Mouse (Mus musculus): Measurements from ENCODE around the gene Gpr176. TPM values are rescaled to one million over a fixed set of nuclear protein-coding genes. Genes with fewer than 3 reads are reported as not detected.

Gene Gpr176
- total and polyA plus RNA-seq, 3 experiments = not detected

- DNase-seq (ENCODE audit: low read depth, low spot score) = no peak
- H3K4me3 ChIP-seq (ENCODE audit: control insufficient read depth in 1 of 2, insufficient read depth in 1 of 2, low read depth in 2 of 2, low read length in 2 of 2) = no peak overlapping the region
- H3K79me2 ChIP-seq (ENCODE audit: control insufficient read depth, insufficient read depth, low read length, poor library complexity) = no peaks in the 10 kb centered on the region
- H3K27me3 ChIP-seq (ENCODE audit: control insufficient read depth in 1 of 2, insufficient read depth in 2 of 2, low read length in 2 of 2) = peaks cover 0 to 1% of the 10 kb centered on the region in 2 experiments; a peak in 1 of 4 replicates
- H3K4me1 ChIP-seq (ENCODE audit: control insufficient read depth in 1 of 2, insufficient read depth in 2 of 2, low read length in 2 of 2) = 0 out of 4 replicates have a peak, but pooled peaks cover 0 to 5% of the 10 kb centered on the region in 2 experiments
- no peak overlapping the region for H3K27ac ChIP-seq (ENCODE audit: control insufficient read depth, low read depth, low read length)
- no peaks in the 10 kb centered on the region for H3K36me3 ChIP-seq (ENCODE audit: control insufficient read depth in 1 of 2, insufficient read depth in 2 of 2, low read length in 2 of 2)
- TF ChIP-seq MAZ (IDR thresholded peaks at IDR 0.05; ENCODE audit: low read depth, low read length) (no peak), POLR2AphosphoS2 (IDR thresholded peaks at IDR 0.05; ENCODE audit: low read length) (no peak), GABPA (IDR thresholded peaks at IDR 0.05; ENCODE audit: low read depth, low read length) (no peak), USF1 (IDR thresholded peaks at IDR 0.05; ENCODE audit: low read depth, low read length) (no peak), NRF1 (IDR thresholded peaks at IDR 0.05; ENCODE audit: insufficient read depth, low read depth, low read length, poor library complexity, severe bottlenecking) (no peak), RAD21 (IDR thresholded peaks at IDR 0.05; ENCODE audit: low read depth, low read length) (no peak), MYC (IDR thresholded peaks at IDR 0.05; ENCODE audit: low read depth, low read length) (no peak), ZMIZ1 (IDR thresholded peaks at IDR 0.05; ENCODE audit: low read depth, low read length) (no peak), TBP (IDR thresholded peaks at IDR 0.05; ENCODE audit: low read depth, low read length) (no peak), HCFC1 (IDR thresholded peaks at IDR 0.05; ENCODE audit: low read depth, low read length) (no peak), USF2 (IDR thresholded peaks at IDR 0.05; ENCODE audit: borderline replicate concordance in 1 of 2, insufficient read depth in 1 of 2, low read depth in 1 of 2, low read length in 2 of 2) (no peak), MYB (IDR thresholded peaks at IDR 0.05; ENCODE audit: low read depth, low read length) (no peak), MEF2A (IDR thresholded peaks at IDR 0.05; ENCODE audit: extremely low read depth, insufficient replicate concordance, low read depth, low read length, poor library complexity, severe bottlenecking) (no peak), ZNF384 (IDR thresholded peaks at IDR 0.05; ENCODE audit: low read depth, low read length) (no peak), UBTF (IDR thresholded peaks at IDR 0.05; ENCODE audit: borderline replicate concordance, insufficient read depth, low read depth, low read length) (no peak), SIN3A (IDR thresholded peaks at IDR 0.05; ENCODE audit: low read length) (no peak)
- no peaks in the 10 kb centered on the region for H3K9me3 ChIP-seq (replicated peaks; ENCODE audit: insufficient read depth, low read length)
- H3K9ac ChIP-seq (ENCODE audit: control insufficient read depth, low read depth, low read length, poor library complexity, severe bottlenecking) = no peak overlapping the region
These were observed 110.5 kb downstream of the Gpr176 start for GRCm38 (mm10) chr2:118262673-118263072.

- H3K4me3 ChIP-seq (ENCODE audit: control insufficient read depth in 1 of 2, insufficient read depth in 1 of 2, low read depth in 2 of 2, low read length in 2 of 2) = no peak overlapping the region
- H3K79me2 ChIP-seq (ENCODE audit: control insufficient read depth, insufficient read depth, low read length, poor library complexity) = no peaks in the 10 kb centered on the region
- no peaks in the 10 kb centered on the region; a peak in 2 of 4 replicates for H3K27me3 ChIP-seq (ENCODE audit: control insufficient read depth in 1 of 2, insufficient read depth in 2 of 2, low read length in 2 of 2)
- H3K36me3 ChIP-seq (ENCODE audit: control insufficient read depth in 1 of 2, insufficient read depth in 2 of 2, low read length in 2 of 2) = no peaks in the 10 kb centered on the region
- H3K27ac ChIP-seq (ENCODE audit: control insufficient read depth, low read depth, low read length) = no peak overlapping the region
- H3K9me3 ChIP-seq (replicated peaks; ENCODE audit: insufficient read depth, low read length) = no peaks in the 10 kb centered on the region
- TF ChIP-seq HCFC1 (IDR thresholded peaks at IDR 0.05; ENCODE audit: low read depth, low read length) = no peak
- TF ChIP-seq JUND (IDR thresholded peaks at IDR 0.05; ENCODE audit: low read depth, low read length) = 0 out of 2 replicates have a peak, but pooled peaks have one; percentile 29
- 0 out of 4 replicates have a peak, but pooled peaks cover 0 to 5% of the 10 kb centered on the region in 2 experiments for H3K4me1 ChIP-seq (ENCODE audit: control insufficient read depth in 1 of 2, insufficient read depth in 2 of 2, low read length in 2 of 2)
- H3K9ac ChIP-seq (ENCODE audit: control insufficient read depth, low read depth, low read length, poor library complexity, severe bottlenecking) = no peak overlapping the region
- peak; percentile 18 for DNase-seq (ENCODE audit: low read depth, low spot score)
These were observed 113.5 kb downstream of the Gpr176 start for GRCm38 (mm10) chr2:118259746-118260145.
